9 mouse cellular contexts compared by ENCODE assay signal in genomic region chr11:63906552-63907353, GRCm38 (mm10). TPM values are rescaled to one million over a fixed set of nuclear protein-coding genes. Genes with fewer than 3 reads are reported as not detected.
DNase-seq lines count a peak whose midpoint lies in the region; ATAC-seq lines count a peak whose summit lies in the region.
"Had no signal": no experiment of that assay in that cellular context is flagged by ENCODE, and none has a peak within 500 bp of the region (broad histone marks: within the 10 kb centered on the region; RNA-seq: fewer than 3 reads in every experiment).

No protein-coding gene starts in this region.

- H3K36me3 ChIP-seq in neural tube, embryonic 11.5 days (ENCODE audit: control insufficient read depth, insufficient read depth, low read length) = no peaks in the 10 kb centered on the region
- H3K36me3 ChIP-seq in hindbrain, embryonic 16.5 days (ENCODE audit: control insufficient read depth, insufficient read depth, low read length) = no peaks in the 10 kb centered on the region
- H3K36me3 ChIP-seq in splenic B cell, adult 2 months (ENCODE audit: control insufficient read depth, insufficient read depth, low read length, poor library complexity, severe bottlenecking) = no peaks in the 10 kb centered on the region

- H3K9ac ChIP-seq in neural tube, embryonic 11.5 days (ENCODE audit: low read length) = no peak overlapping the region
- H3K9ac ChIP-seq in hindbrain, embryonic 16.5 days (ENCODE audit: low read depth, low read length) = no peak overlapping the region

- H3K9me3 ChIP-seq in neural tube, embryonic 11.5 days (ENCODE audit: control insufficient read depth, low read length) = no peaks in the 10 kb centered on the region
- H3K9me3 ChIP-seq in hindbrain, embryonic 16.5 days (ENCODE audit: control insufficient read depth, low read length) = no peaks in the 10 kb centered on the region

- intact Hi-C loops in heart, postnatal 10 days (cut with DNase I) = no loop called here

- 58% methylated on average over 9 of the region's 9 CpGs for WGBS in neural tube, embryonic 11.5 days
- WGBS in hindbrain, embryonic 16.5 days = 70% methylated on average over 9 of the region's 9 CpGs

- no peak overlapping the region for H3K4me3 ChIP-seq in neural tube, embryonic 11.5 days (ENCODE audit: low read depth, low read length)
- no peak overlapping the region for H3K4me3 ChIP-seq in hindbrain, embryonic 16.5 days (ENCODE audit: low read length)

- peak; percentile 85 for ATAC-seq in neural tube, embryonic 11.5 days (ENCODE audit: insufficient read depth, low FRiP score, low TSS enrichment)
- peak; percentile 72 for ATAC-seq in hindbrain, embryonic 16.5 days

- H3K4me2 ChIP-seq in neural tube, embryonic 11.5 days (ENCODE audit: low read depth) = no peak overlapping the region
- H3K4me2 ChIP-seq in hindbrain, embryonic 16.5 days (ENCODE audit: low read length) = no peak overlapping the region

- peaks cover 26% of the 10 kb centered on the region for H3K4me1 ChIP-seq in neural tube, embryonic 11.5 days (ENCODE audit: control insufficient read depth, insufficient read depth, low read length)
- H3K4me1 ChIP-seq in hindbrain, embryonic 16.5 days (ENCODE audit: control insufficient read depth, insufficient read depth, low read depth, low read length) = no peaks in the 10 kb centered on the region

- peak; percentile 69 to 79 for DNase-seq in heart, adult 18-20 months
- no peak for DNase-seq in heart, postnatal 10 days
- peak; percentile 45 for DNase-seq in neural tube, embryonic 11.5 days (ENCODE audit: low spot score)
- DNase-seq in neural tube, embryonic 10.5 days (ENCODE audit: extremely low spot score, low spot score) = no peak
- peak; percentile 73 for DNase-seq in splenic B cell, adult 2 months (ENCODE audit: low read depth, low spot score)
- DNase-seq in thymus, postnatal 14 days = no peak
- no peak for DNase-seq in left cerebral cortex, adult 11 months (ENCODE audit: low spot score)
- DNase-seq: cerebellum, adult 11-12 months had no signal

- H3K27me3 ChIP-seq in neural tube, embryonic 11.5 days (ENCODE audit: control insufficient read depth, insufficient read depth, low read length) = no peaks in the 10 kb centered on the region
- H3K27me3 ChIP-seq in hindbrain, embryonic 16.5 days (replicated peaks; ENCODE audit: control insufficient read depth, insufficient read depth, low read length) = no peaks in the 10 kb centered on the region
- H3K27me3 ChIP-seq in splenic B cell, adult 2 months (ENCODE audit: control insufficient read depth, insufficient read depth, low read length, poor library complexity, severe bottlenecking) = no peaks in the 10 kb centered on the region

- H3K27ac ChIP-seq in neural tube, embryonic 11.5 days (ENCODE audit: low read depth, low read length) = peak overlapping the region; percentile 72
- no peak overlapping the region for H3K27ac ChIP-seq in hindbrain, embryonic 16.5 days (ENCODE audit: low read depth, low read length)

RNA-seq across cellular contexts. Expression of gene Hs3st3b1, which starts 15.3 kb away (rescaled TPM):
- total RNA-seq in heart, adult 18-20 months (2021) = 1 to 10 TPM in 1 of 2 experiments, under 1 TPM in 1; 0.79 to 1.3 TPM
- 1 to 10 TPM in 1 of 2 experiments, under 1 TPM in 1; 0.93 to 1.4 TPM for total RNA-seq in heart, postnatal 10 days (2021)
- polyA plus RNA-seq in neural tube, embryonic 11.5 days (2014; fragmentation: Nextera tagmentation; extraction: Ambion mirVana) = 13.0 and 14.0 TPM in 2 replicates
- polyA plus RNA-seq in hindbrain, embryonic 16.5 days (2015; fragmentation: Nextera tagmentation; extraction: Ambion mirVana) = 4.8 and 5.6 TPM in 2 replicates

Comparison
In these comparisons a context has a peak if more than half of its experiments do, and no peak if none do; other contexts are left out.
1. DNase-seq: peak in heart, adult 18-20 months (2 of 2), neural tube, embryonic 11.5 days (single experiment) and splenic B cell, adult 2 months (single experiment); none in heart, postnatal 10 days (0 of 2), neural tube, embryonic 10.5 days (single experiment), thymus, postnatal 14 days (single experiment) and left cerebral cortex, adult 11 months (single experiment).